12 mouse cellular contexts compared by ENCODE assay signal in genomic region chr8:46092667-46093360, GRCm38 (mm10). TPM values are rescaled to one million over a fixed set of nuclear protein-coding genes. Genes with fewer than 3 reads are reported as not detected.
DNase-seq lines count a peak whose midpoint lies in the region; TF ChIP-seq lines count a peak whose summit lies in the region.
"Had no signal": no experiment of that assay in that cellular context is flagged by ENCODE, and none has a peak within 500 bp of the region (broad histone marks: within the 10 kb centered on the region; RNA-seq: fewer than 3 reads in every experiment).

No protein-coding gene starts in this region.

- TF ChIP-seq EP300 in CH12.LX (IDR thresholded peaks at IDR 0.05; ENCODE audit: low read length): no peak

- dilution Hi-C loops in CH12.LX (cut with MboI; ENCODE audit: extremely low pct_ligation_motif_present, extremely low pct_unique_long_range_greater_than_20kb, low sequenced_read_pairs): no loop called here

- no peak overlapping the region for H3K4me3 ChIP-seq in heart, embryonic 10.5 days
- no peak overlapping the region for H3K4me3 ChIP-seq in CH12.LX (replicated peaks in 1 of 3; ENCODE audit: low read depth in 2 of 3, low read length in 2 of 3, poor library complexity in 1 of 3)
- H3K4me3 ChIP-seq: megakaryocyte, embryonic 14.5 days; neural tube, embryonic 12.5 days had no signal

- H3K36me3 ChIP-seq in heart, embryonic 10.5 days: peaks cover 5% of the 10 kb centered on the region; the same call in 1 of the 2 replicates
- peaks cover 2 to 14% of the 10 kb centered on the region in 2 experiments for H3K36me3 ChIP-seq in CH12.LX (replicated peaks in 1 of 2; ENCODE audit: control insufficient read depth in 1 of 2, insufficient read depth in 1 of 2, low read length in 1 of 2)
- H3K36me3 ChIP-seq: neural tube, embryonic 12.5 days had no signal

- WGBS in heart, embryonic 10.5 days: 71% methylated on average over 6 of the region's 6 CpGs

- no peak overlapping the region for H3K4me2 ChIP-seq in CH12.LX (ENCODE audit: insufficient read depth, low read depth, poor library complexity, severe bottlenecking)
- H3K4me2 ChIP-seq: neural tube, embryonic 12.5 days had no signal

- TF ChIP-seq POLR2A in CH12.LX (IDR thresholded peaks at IDR 0.05; ENCODE audit: low read depth, low read length): no peak

- peak; percentile 35 for DNase-seq in heart, adult 8-10 months (ENCODE audit: low spot score)
- DNase-seq in heart, embryonic 10.5 days (ENCODE audit: low spot score): no peak
- no peak for DNase-seq in CH12.LX (ENCODE audit: extremely low read depth)
- peak; percentile 49 for DNase-seq in adrenal gland, adult 2 months
- DNase-seq in lung, adult 18-20 months: peak; percentile 40 to 75
- DNase-seq in embryo, embryonic 10.5 days (ENCODE audit: low spot score): no peak
- no peak for DNase-seq in thymus, postnatal 36 days
- DNase-seq in left cerebral cortex, adult 11 months (ENCODE audit: low spot score): no peak
- DNase-seq: cerebellum, postnatal 14 days; left cerebral cortex, postnatal 4 days had no signal

- in situ Hi-C loops in CH12.LX (cut with MboI; ENCODE audit: low pct_ligation_motif_present, low pct_unique_long_range_greater_than_20kb, low sequenced_read_pairs): no loop called here

- no peaks in the 10 kb centered on the region for H3K79me2 ChIP-seq in CH12.LX (replicated peaks; ENCODE audit: control insufficient read depth, extremely low read depth, insufficient read depth, poor library complexity, severe bottlenecking)

- peaks cover 17% of the 10 kb centered on the region for H3K4me1 ChIP-seq in heart, embryonic 10.5 days
- H3K4me1 ChIP-seq in CH12.LX (ENCODE audit: control insufficient read depth in 1 of 2, insufficient read depth in 2 of 2): peaks cover 0 to 5% of the 10 kb centered on the region in 2 experiments; a peak in 2 of 4 replicates
- H3K4me1 ChIP-seq: neural tube, embryonic 12.5 days had no signal

- peak; percentile 9 for TF ChIP-seq RAD21 in CH12.LX (IDR thresholded peaks at IDR 0.05; ENCODE audit: low read depth, low read length)

- H3K27me3 ChIP-seq in heart, embryonic 10.5 days (ENCODE audit: insufficient read depth, poor library complexity, severe bottlenecking): no peaks in the 10 kb centered on the region
- no peaks in the 10 kb centered on the region for H3K27me3 ChIP-seq in CH12.LX (replicated peaks)
- H3K27me3 ChIP-seq: megakaryocyte, embryonic 14.5 days; neural tube, embryonic 12.5 days had no signal

- H3K27ac ChIP-seq in heart, embryonic 10.5 days: no peak overlapping the region
- H3K27ac ChIP-seq in CH12.LX (ENCODE audit: insufficient read depth, low read depth): no peak overlapping the region
- H3K27ac ChIP-seq: neural tube, embryonic 12.5 days had no signal

- peak in 1 of 2 experiments; percentile 30; a peak in 2 of 4 replicates for TF ChIP-seq CTCF in CH12.LX (conservative IDR thresholded peaks at IDR 0.05 in 1 of 2, IDR thresholded peaks at IDR 0.05 in 1 of 2; ENCODE audit: low read depth in 2 of 2, low read length in 2 of 2)

- no peaks in the 10 kb centered on the region for H3K9me3 ChIP-seq in heart, embryonic 10.5 days
- no peaks in the 10 kb centered on the region for H3K9me3 ChIP-seq in CH12.LX (replicated peaks; ENCODE audit: low read length)
- H3K9me3 ChIP-seq: megakaryocyte, embryonic 14.5 days; neural tube, embryonic 12.5 days had no signal

- H3K9ac ChIP-seq in CH12.LX (ENCODE audit: insufficient read depth, low read depth): no peak overlapping the region
- H3K9ac ChIP-seq: neural tube, embryonic 12.5 days had no signal

TF ChIP-seq in CH12.LX, 34 proteins besides CTCF, POLR2A, EP300 and RAD21:
- TF ChIP-seq SIN3A (IDR thresholded peaks at IDR 0.05; ENCODE audit: low read length) (no peak), SMC3 (IDR thresholded peaks at IDR 0.05; ENCODE audit: low read depth, low read length) (0 out of 2 replicates have a peak, but pooled peaks have one; percentile 9), CHD1 (IDR thresholded peaks at IDR 0.05; ENCODE audit: low read depth, low read length) (no peak)

RNA-seq across cellular contexts. Expression of gene Cfap97, which starts 58.8 kb away (rescaled TPM):
- 10 to 100 TPM; 11.8 to 14.0 (median 13.4) TPM for total RNA-seq in heart, adult 8-10 months (2022)
- 18.0 and 20.8 TPM in 2 replicates for polyA plus RNA-seq in heart, embryonic 10.5 days (2016; fragmentation: Nextera tagmentation; extraction: Ambion mirVana)
- 10.7 and 11.8 TPM in 2 replicates for total RNA-seq in CH12.LX (2012; rRNA removed)
- 19.7 and 20.9 TPM in 2 replicates for total RNA-seq in CH12.LX (2014; rRNA removed)
- 11.2 and 14.4 TPM in 2 replicates for polyA plus RNA-seq in CH12.LX (2012; ENCODE audit: insufficient read length, low read depth)
- 10 to 100 TPM; 16.1 to 19.5 TPM for total RNA-seq in adrenal gland, adult 2 months (2021)
- polyA plus RNA-seq in adrenal gland, adult 2 months (2012; rRNA removed): 1.5 and 2.1 TPM in 2 replicates

RNA-seq across cellular contexts. Expression of gene Snx25, which starts 59.1 kb away (rescaled TPM):
- total RNA-seq in heart, adult 8-10 months (2022): 10 to 100 TPM in 1 of 4 experiments, 1 to 10 TPM in 3; 7.8 to 10.4 (median 8.7) TPM
- polyA plus RNA-seq in heart, embryonic 10.5 days (2016; fragmentation: Nextera tagmentation; extraction: Ambion mirVana): 2.3 and 3.7 TPM in 2 replicates
- total RNA-seq in CH12.LX (2012; rRNA removed) (13.4 and 14.3 TPM in 2 replicates), CH12.LX (2014; rRNA removed) (22.2 and 24.9 TPM in 2 replicates)
- polyA plus RNA-seq in CH12.LX (2012; ENCODE audit: insufficient read length, low read depth): 6.9 and 7.2 TPM in 2 replicates
- 10 to 100 TPM; 14.1 to 20.9 TPM for total RNA-seq in adrenal gland, adult 2 months (2021)
- 2.3 and 2.5 TPM in 2 replicates for polyA plus RNA-seq in adrenal gland, adult 2 months (2012; rRNA removed)

Comparison
In these comparisons a context has a peak if more than half of its experiments do, and no peak if none do; other contexts are left out.
1. DNase-seq: peak in heart, adult 8-10 months (single experiment), adrenal gland, adult 2 months (single experiment) and lung, adult 18-20 months (2 of 2); none in heart, embryonic 10.5 days (single experiment), CH12.LX (single experiment), embryo, embryonic 10.5 days (single experiment), thymus, postnatal 36 days (0 of 2) and left cerebral cortex, adult 11 months (single experiment).